Mouse (Mus musculus): Measurements from ENCODE around the gene Ccdc6.

The Ccdc6 gene

GRCm38 (mm10) chr10:70093782-70094181, 3.1 kb upstream of the Ccdc6 start:
- in situ Hi-C loops (cut with MboI, MseI) = loop anchor here in 1 of 2 experiments (25.0 kb wide), 1 partner anchor 756 kb away; no protein-coding TSS in a partner anchor

- in situ Hi-C loops (cut with MboI, MseI) = loop anchor here in 1 of 2 experiments (25.0 kb wide), 1 partner anchor 758 kb away; no protein-coding TSS in a partner anchor
Observed at GRCm38 (mm10) chr10:70095031-70095470, 1.9 kb upstream of the Ccdc6 start.

GRCm38 (mm10) chr10:70095506-70096270, 1.2 kb upstream of the Ccdc6 start:
- in situ Hi-C loops (cut with MboI, MseI) = loop anchor here in 1 of 2 experiments (25.0 kb wide), 1 partner anchor 758 kb away; no protein-coding TSS in a partner anchor

GRCm38 (mm10) chr10:70097291-70097901, 475 bp downstream of the Ccdc6 start:
- in situ Hi-C loops (cut with MboI, MseI) = loop anchor here in 1 of 2 experiments (25.0 kb wide), 1 partner anchor 760 kb away; no protein-coding TSS in a partner anchor

GRCm38 (mm10) chr10:70097911-70098569, 1.1 kb downstream of the Ccdc6 start:
- in situ Hi-C loops (cut with MboI, MseI) = loop anchor here in 1 of 2 experiments (25.0 kb wide), 1 partner anchor 761 kb away; no protein-coding TSS in a partner anchor

- in situ Hi-C loops (cut with MboI, MseI) = loop anchor here in 1 of 2 experiments (25.0 kb wide), 1 partner anchor 761 kb away; no protein-coding TSS in a partner anchor
Observed at GRCm38 (mm10) chr10:70098626-70099025, 1.7 kb downstream of the Ccdc6 start.

- in situ Hi-C loops (cut with MboI, MseI) = loop anchor here in 1 of 2 experiments (25.0 kb wide), 1 partner anchor 762 kb away; no protein-coding TSS in a partner anchor
Observed at GRCm38 (mm10) chr10:70099052-70099451, 2.1 kb downstream of the Ccdc6 start.

- in situ Hi-C loops (cut with MboI, MseI) = no loop called here
Observed at GRCm38 (mm10) chr10:70102086-70102485, 5.2 kb downstream of the Ccdc6 start.

GRCm38 (mm10) chr10:70108016-70108415, 11.1 kb downstream of the Ccdc6 start:
- in situ Hi-C loops (cut with MboI, MseI) = no loop called here

GRCm38 (mm10) chr10:70109974-70110373, 13.1 kb downstream of the Ccdc6 start:
- in situ Hi-C loops (cut with MboI, MseI) = loop anchor here in 1 of 2 experiments (10.0 kb wide), 1 partner anchor 1125 kb away; the partner anchor contains the start of gene Tfam

- in situ Hi-C loops (cut with MboI, MseI) = loop anchor here in 1 of 2 experiments (10.0 kb wide), 1 partner anchor 1124 kb away; the partner anchor contains the start of gene Tfam
Observed at GRCm38 (mm10) chr10:70110815-70111214, 13.9 kb downstream of the Ccdc6 start.

GRCm38 (mm10) chr10:70111643-70112042, 14.7 kb downstream of the Ccdc6 start:
- in situ Hi-C loops (cut with MboI, MseI) = loop anchor here in 1 of 2 experiments (10.0 kb wide), 1 partner anchor 1123 kb away; the partner anchor contains the start of gene Tfam

GRCm38 (mm10) chr10:70114048-70114635, 17.2 kb downstream of the Ccdc6 start:
- in situ Hi-C loops (cut with MboI, MseI) = loop anchor here in 1 of 2 experiments (10.0 kb wide), 1 partner anchor 1121 kb away; the partner anchor contains the start of gene Tfam

GRCm38 (mm10) chr10:70116454-70116853, 19.5 kb downstream of the Ccdc6 start:
- in situ Hi-C loops (cut with MboI, MseI) = loop anchor here in 1 of 2 experiments (10.0 kb wide), 1 partner anchor 1118 kb away; the partner anchor contains the start of gene Tfam

GRCm38 (mm10) chr10:70119451-70119850, 22.5 kb downstream of the Ccdc6 start:
- in situ Hi-C loops (cut with MboI, MseI) = loop anchor here in 1 of 2 experiments (10.0 kb wide), 1 partner anchor 1115 kb away; the partner anchor contains the start of gene Tfam

GRCm38 (mm10) chr10:70119851-70120370, 23.0 kb downstream of the Ccdc6 start:
- in situ Hi-C loops (cut with MboI, MseI) = loop anchor here in 1 of 2 experiments (10.0 kb wide), 1 partner anchor 1115 kb away; the partner anchor contains the start of gene Tfam

GRCm38 (mm10) chr10:70120671-70121405, 23.9 kb downstream of the Ccdc6 start:
- in situ Hi-C loops (cut with MboI, MseI) = no loop called here

- in situ Hi-C loops (cut with MboI, MseI) = no loop called here
Observed at GRCm38 (mm10) chr10:70121406-70121695, 24.4 kb downstream of the Ccdc6 start.

- in situ Hi-C loops (cut with MboI, MseI) = no loop called here
Observed at GRCm38 (mm10) chr10:70123454-70123853, 26.5 kb downstream of the Ccdc6 start.

- in situ Hi-C loops (cut with MboI, MseI) = no loop called here
Observed at GRCm38 (mm10) chr10:70125491-70125890, 28.6 kb downstream of the Ccdc6 start.

All from T-helper 17 cell (primary cell).